Mouse (Mus musculus): Measurements from ENCODE around the gene Ccdc162.

The Ccdc162 gene

GRCm38 (mm10) chr10:41716029-41716897 lies at the start of gene Ccdc162:
Gene Ccdc162 (minus strand): TSS chr10:41716634.
- no peak for DNase-seq

DNA sequence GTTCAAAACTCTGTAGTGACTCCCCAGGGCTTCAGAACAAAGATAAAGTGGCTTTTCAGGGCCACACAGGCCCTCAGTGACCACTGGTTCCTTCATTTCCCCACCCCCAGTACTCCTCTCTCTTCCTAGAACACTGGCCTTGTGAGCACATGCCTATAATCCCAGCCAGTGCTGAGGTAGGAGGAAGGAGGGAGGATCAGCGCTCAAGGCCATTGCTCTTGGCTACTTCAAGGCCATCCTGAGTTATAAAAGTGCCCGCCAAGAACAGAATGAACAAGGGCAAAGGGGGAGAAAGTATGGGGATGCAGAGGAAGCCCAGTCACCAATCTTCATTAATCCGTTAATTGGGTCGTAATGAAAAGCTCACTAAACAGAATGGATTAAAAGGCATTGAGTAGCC lies 49.2 kb upstream of the Ccdc162 start:
- no peak for DNase-seq

DNA sequence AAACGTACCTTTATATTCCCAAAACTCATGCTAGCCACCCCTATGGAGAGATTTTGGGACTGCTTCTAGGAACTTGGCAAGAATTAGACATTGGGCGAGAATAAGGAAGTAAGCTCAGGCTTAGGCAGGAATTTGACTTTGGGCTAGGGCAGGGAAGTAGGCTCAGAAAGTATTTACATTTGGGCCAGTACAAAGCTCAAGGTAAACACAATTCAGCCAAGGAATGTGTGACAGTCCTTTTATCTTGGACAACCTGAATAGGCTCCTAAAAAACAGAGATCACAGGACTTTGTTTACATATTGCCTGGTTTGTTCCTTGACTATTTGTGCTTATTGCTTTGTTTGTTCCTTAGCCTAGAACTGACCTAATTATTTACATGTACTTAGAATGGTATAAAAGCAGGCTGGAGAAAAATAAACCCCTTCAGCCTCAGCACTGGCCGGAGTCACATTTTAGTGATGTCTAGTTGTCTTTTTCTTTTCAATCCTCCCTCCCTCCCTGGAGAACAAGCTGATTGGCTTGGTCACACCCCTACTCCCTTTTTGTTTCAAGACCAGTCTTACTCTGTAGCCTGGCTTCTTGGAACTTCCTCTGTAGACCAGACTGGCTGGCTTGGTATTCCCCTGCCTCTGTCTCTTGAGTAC lies 47.4 kb upstream of the Ccdc162 start:
- DNase-seq, result no peak

- DNase-seq, result no peak
These were observed 44.4 kb upstream of the Ccdc162 start for GRCm38 (mm10) chr10:41760866-41761265.

- DNase-seq, result no peak
These were observed 41.6 kb upstream of the Ccdc162 start for GRCm38 (mm10) chr10:41758041-41758440.

DNA sequence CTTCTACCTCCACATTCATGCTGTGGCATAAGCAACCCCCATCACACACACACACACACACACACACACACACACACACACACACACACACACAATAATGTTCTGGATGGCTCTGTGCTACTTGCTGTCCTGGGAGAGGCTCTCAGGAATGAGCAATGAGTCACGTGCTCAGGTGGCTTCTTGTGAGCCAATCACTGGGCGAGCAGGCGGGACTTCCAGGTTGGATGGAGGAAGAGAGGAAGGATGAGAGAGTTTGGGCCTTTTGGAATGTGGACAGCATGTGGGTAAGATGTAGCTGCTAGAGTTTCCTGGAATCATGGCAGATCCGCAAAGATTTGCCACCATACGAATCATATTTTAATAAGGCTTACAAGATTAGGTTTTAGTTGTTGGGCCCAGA lies 40.8 kb upstream of the Ccdc162 start:
- DNase-seq, result no peak

- no peak for DNase-seq
These were observed 35.5 kb upstream of the Ccdc162 start for GRCm38 (mm10) chr10:41751867-41752480.

- DNase-seq, result no peak
These were observed 32.9 kb upstream of the Ccdc162 start for GRCm38 (mm10) chr10:41749306-41749705.

GRCm38 (mm10) chr10:41746554-41746953 lies 30.1 kb upstream of the Ccdc162 start:
- DNase-seq, result no peak

- no peak for DNase-seq
These were observed 27.6 kb upstream of the Ccdc162 start for GRCm38 (mm10) chr10:41744006-41744405.

- DNase-seq, result no peak
These were observed 23.8 kb upstream of the Ccdc162 start for GRCm38 (mm10) chr10:41740221-41740620.

DNA sequence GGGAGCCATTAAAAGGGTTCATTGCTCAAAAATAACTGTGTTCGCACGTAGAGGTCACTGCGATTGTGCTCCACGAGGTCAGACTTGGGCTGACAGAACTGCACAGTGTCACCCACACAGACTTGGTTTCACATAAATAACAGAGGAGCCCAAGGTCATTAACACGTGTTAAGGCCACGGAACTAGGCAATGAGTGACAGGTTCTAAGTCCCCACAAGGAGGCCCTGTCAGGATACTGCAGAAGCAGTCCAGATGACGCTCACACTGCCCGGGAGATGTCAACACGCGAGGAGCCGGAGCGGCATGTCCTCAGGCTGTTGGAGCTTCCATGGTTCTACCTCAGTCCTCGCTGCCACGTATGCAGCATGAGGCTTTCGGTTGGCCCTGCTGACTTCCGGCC lies 20.8 kb upstream of the Ccdc162 start:
- no peak for DNase-seq

DNA sequence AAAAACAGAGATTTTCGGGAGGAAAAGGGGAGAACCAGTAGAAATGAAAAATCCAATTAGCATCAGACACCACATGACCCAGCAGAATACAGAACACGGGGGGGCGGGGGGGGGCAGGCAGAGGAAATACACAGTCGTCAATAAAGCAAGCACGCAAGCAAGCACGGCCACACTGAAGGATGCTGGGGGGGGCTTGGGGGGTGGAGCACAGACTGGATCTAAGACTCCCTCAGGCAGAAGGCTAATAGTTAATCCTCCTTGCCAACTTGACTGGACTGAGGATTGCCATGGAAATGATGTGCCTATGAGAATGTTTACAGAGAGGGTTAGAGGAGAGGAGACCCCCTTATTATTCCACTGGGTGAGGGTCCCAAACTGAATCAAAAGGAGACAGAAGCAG lies 19.0 kb upstream of the Ccdc162 start:
- no peak for DNase-seq

DNA sequence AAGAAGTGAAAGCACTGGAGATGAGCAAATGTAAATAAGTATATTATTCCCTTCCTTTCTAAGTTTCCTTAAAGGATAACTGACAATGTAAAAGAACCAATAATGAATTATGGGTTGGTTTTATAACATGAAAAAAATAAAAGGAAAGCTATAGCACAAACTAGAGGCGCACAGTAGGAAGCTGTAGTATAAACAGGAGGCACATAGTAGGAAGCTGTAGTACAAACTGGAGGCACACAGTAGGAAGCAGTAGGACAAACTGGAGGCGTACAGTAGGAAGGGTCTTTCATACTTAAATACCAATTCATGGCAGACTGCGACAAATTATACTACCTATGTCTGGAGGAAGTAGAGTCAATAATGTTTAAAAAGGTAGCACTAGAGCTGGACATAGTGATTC lies 16.8 kb upstream of the Ccdc162 start:
- no peak for DNase-seq

- no peak for DNase-seq
These were observed 15.5 kb upstream of the Ccdc162 start for GRCm38 (mm10) chr10:41731932-41732331.

GRCm38 (mm10) chr10:41730746-41731145 lies 14.3 kb upstream of the Ccdc162 start:
- DNase-seq, result no peak

- DNase-seq, result no peak
These were observed 9.8 kb upstream of the Ccdc162 start for GRCm38 (mm10) chr10:41726215-41726614.

DNA sequence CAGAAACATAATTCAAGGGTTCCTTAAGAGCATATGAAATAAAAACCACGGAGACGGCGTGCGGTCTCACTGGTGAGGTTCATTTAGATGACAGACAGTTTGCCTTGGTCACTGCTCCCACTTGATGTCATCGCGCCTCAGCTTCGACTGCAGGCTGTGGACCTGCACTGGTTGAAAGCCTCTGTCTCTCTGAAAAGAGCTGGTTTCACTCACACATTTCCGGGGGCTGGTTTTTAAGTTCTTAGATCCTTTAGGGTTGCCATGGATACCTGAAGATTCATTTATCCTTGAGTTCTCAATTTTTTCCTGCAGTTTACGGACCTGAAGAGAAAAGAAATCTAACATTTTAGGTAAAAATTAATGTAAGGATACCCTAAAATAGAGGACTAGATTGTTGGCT lies 3.2 kb upstream of the Ccdc162 start:
- DNase-seq, result no peak

- DNase-seq, result no peak
These were observed 877 bp downstream of the Ccdc162 start for GRCm38 (mm10) chr10:41715557-41715956.

DNA sequence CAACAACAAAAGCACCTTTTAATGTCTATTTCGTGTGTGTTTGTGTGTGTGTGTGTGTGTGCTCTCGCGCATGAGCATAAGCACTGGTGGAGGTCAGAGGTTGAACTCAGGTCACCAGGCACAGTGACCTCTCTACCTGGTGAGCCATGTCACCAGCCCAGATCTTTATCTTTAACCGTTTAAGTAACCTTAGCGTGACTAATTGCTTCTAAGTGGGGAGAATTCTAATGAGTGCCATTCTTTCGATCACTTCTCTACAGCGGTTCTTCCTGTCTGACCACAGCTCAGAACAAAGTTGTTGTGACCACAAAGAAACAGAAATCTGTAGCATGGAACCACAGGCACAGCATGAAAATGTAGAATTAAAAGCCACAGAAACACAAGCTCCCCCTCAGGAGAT lies 5.0 kb downstream of the Ccdc162 start:
- no peak for DNase-seq

DNA sequence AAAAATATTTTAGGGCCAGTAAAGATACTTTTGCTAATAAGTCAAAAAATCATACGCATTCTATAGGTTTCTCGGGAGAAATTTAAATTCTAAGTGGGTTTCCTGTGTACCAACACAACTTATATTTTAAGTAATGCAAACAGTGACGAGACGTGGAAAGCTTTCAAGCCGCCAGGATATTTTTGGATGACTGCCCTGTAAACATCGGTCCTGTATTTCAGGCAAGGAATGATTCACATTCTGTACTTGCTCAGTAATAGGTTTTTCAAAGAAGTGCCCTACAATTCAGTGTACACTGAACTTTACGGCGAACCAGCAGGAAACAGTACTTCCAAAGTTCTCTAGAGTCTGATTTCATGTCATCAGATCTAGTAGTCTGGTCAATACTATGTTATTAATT lies 5.7 kb downstream of the Ccdc162 start:
- no peak for DNase-seq

GRCm38 (mm10) chr10:41709341-41709740 lies 7.1 kb downstream of the Ccdc162 start:
- DNase-seq, result no peak

DNA sequence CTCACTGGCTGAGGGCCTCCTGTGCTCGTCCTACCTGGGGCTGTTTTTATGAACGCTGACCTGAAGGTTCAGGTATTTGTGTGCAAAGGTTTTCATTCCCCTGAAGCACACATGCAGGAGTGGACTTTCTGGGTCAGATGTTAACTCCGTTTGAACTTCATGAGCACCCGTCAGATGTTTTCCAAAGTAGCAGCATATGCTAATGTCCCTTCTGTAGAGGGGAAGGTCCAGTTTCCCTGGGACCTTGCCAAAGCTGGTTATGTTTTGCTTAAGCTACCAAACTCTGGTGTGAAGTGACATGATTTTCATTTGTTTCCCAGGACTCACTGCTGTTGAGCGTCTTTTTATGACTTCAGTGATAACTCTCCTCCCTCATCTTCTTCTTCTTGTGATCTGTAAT lies 16.8 kb downstream of the Ccdc162 start:
- DNase-seq, result no peak

DNA sequence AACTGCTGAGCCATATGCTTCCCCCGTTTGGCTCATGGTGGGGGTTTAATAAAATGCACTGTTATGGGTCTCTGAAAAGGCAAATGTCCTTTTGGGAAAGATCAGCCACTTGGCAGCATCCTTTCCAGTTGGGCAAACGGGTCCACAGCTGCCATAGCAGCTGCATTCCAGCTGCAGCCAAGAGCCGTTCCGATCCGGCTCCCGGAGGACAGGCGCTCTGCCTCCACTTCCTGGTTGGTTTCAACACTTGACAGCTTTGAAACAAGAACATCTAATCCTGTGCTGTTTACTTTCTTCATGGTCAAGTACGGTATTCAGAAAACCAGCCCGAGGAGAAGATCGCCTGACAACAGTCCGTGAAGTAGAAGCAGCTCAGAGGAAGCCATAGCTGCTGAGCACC lies 19.4 kb downstream of the Ccdc162 start:
- DNase-seq, result no peak

All from kidney, adult 18-20 months (tissue).